Mouse (Mus musculus): ENCODE data around the gene Nr2e3. TPM values are rescaled to one million over a fixed set of nuclear protein-coding genes. Genes with fewer than 3 reads are reported as not detected.
"Not testable (repeated sequence)": the region's sequence is repeated elsewhere in the genome, so short reads cannot be mapped to it uniquely, and the experiment has no call there.

The Nr2e3 gene
- polyA plus RNA-seq, 1 experiment from 2014 or later: not detected

- Histone ChIP-seq H3K36me3 (no peaks in the 10 kb centered on the region), H3K4me2 (no peak overlapping the region), H3K27me3 (no peaks in the 10 kb centered on the region), H3K9me3 (no peaks in the 10 kb centered on the region), H3K9ac (no peak overlapping the region), H3K4me1 (replicated peaks) (no peaks in the 10 kb centered on the region), H3K4me3 (no peak overlapping the region), H3K27ac (no peak overlapping the region)
- WGBS: 91% methylated on average over 17 of the region's 17 CpGs
- no peak for ATAC-seq (ENCODE audit: low FRiP score)
Observed at GRCm38 (mm10) chr9:59948691-59949250, 11.7 kb downstream of the Nr2e3 start.

- 77% methylated on average over 8 of the region's 8 CpGs for WGBS
- Histone ChIP-seq H3K36me3 (no peaks in the 10 kb centered on the region), H3K9me3 (no peaks in the 10 kb centered on the region), H3K27me3 (no peaks in the 10 kb centered on the region), H3K9ac (no peak overlapping the region), H3K4me3 (no peak overlapping the region), H3K4me1 (replicated peaks) (no peaks in the 10 kb centered on the region), H3K4me2 (no peak overlapping the region), H3K27ac (no peak overlapping the region)
- no peak for ATAC-seq (ENCODE audit: low FRiP score)
Observed at GRCm38 (mm10) chr9:59948226-59948625, 12.2 kb downstream of the Nr2e3 start.

GRCm38 (mm10) chr9:59947271-59947670 lies 13.2 kb downstream of the Nr2e3 start:
- 91% methylated on average over 8 of the region's 8 CpGs for WGBS

GRCm38 (mm10) chr9:59945241-59945640 lies 15.2 kb downstream of the Nr2e3 start:
- Histone ChIP-seq H3K36me3 (no peaks in the 10 kb centered on the region), H3K9ac (no peak overlapping the region), H3K27ac (no peak overlapping the region), H3K4me2 (no peak overlapping the region), H3K4me3 (no peak overlapping the region), H3K9me3 (no peaks in the 10 kb centered on the region), H3K27me3 (no peaks in the 10 kb centered on the region), H3K4me1 (replicated peaks) (0 out of 2 replicates have a peak, but pooled peaks cover 3% of the 10 kb centered on the region)
- ATAC-seq (ENCODE audit: low FRiP score): no peak
- WGBS: 79% methylated on average over 3 of the region's 3 CpGs

More at GRCm38 (mm10) chr9:59947271-59947670, 13.2 kb downstream of the Nr2e3 start:
- Histone ChIP-seq H3K4me3 (no peak overlapping the region), H3K4me1 (replicated peaks) (no peaks in the 10 kb centered on the region), H3K9ac (no peak overlapping the region), H3K9me3 (no peaks in the 10 kb centered on the region), H3K4me2 (no peak overlapping the region), H3K27me3 (no peaks in the 10 kb centered on the region), H3K36me3 (no peaks in the 10 kb centered on the region), H3K27ac (no peak overlapping the region)
- no peak for ATAC-seq (ENCODE audit: low FRiP score)

GRCm38 (mm10) chr9:59943826-59944225 lies 16.6 kb downstream of the Nr2e3 start:
- H3K36me3 ChIP-seq: no peaks in the 10 kb centered on the region
- no peak overlapping the region for H3K27ac ChIP-seq
- H3K4me1 ChIP-seq (replicated peaks): 0 out of 2 replicates have a peak, but pooled peaks cover 3% of the 10 kb centered on the region
- no peak overlapping the region for H3K4me3 ChIP-seq
- ATAC-seq (ENCODE audit: low FRiP score): no peak
- no peaks in the 10 kb centered on the region for H3K9me3 ChIP-seq
- WGBS: 88% methylated on average over 6 of the region's 6 CpGs
- no peak overlapping the region for H3K4me2 ChIP-seq
- H3K9ac ChIP-seq: no peak overlapping the region
- H3K27me3 ChIP-seq: no peaks in the 10 kb centered on the region

GRCm38 (mm10) chr9:59942501-59943085 lies 17.9 kb downstream of the Nr2e3 start:
- Histone ChIP-seq H3K9ac (no peak overlapping the region), H3K9me3 (no peaks in the 10 kb centered on the region), H3K4me2 (no peak overlapping the region), H3K4me1 (replicated peaks) (0 out of 2 replicates have a peak, but pooled peaks cover 3% of the 10 kb centered on the region), H3K36me3 (no peaks in the 10 kb centered on the region), H3K27ac (no peak overlapping the region), H3K27me3 (no peaks in the 10 kb centered on the region), H3K4me3 (no peak overlapping the region)
- ATAC-seq (ENCODE audit: low FRiP score): no peak
- 57% methylated on average over 5 of the region's 5 CpGs for WGBS

GRCm38 (mm10) chr9:59941885-59942350 lies 18.5 kb downstream of the Nr2e3 start:
- 0 out of 2 replicates have a peak, but pooled peaks cover 3% of the 10 kb centered on the region for H3K4me1 ChIP-seq (replicated peaks)
- H3K4me2 ChIP-seq: no peak overlapping the region
- H3K9ac ChIP-seq: no peak overlapping the region
- no peaks in the 10 kb centered on the region for H3K9me3 ChIP-seq
- ATAC-seq (ENCODE audit: low FRiP score): no peak
- 78% methylated on average over 9 of the region's 9 CpGs for WGBS
- H3K27me3 ChIP-seq: no peaks in the 10 kb centered on the region
- no peak overlapping the region for H3K27ac ChIP-seq
- H3K36me3 ChIP-seq: no peaks in the 10 kb centered on the region
- H3K4me3 ChIP-seq: no peak overlapping the region

- WGBS: 86% methylated on average over 10 of the region's 12 CpGs
- ATAC-seq (ENCODE audit: low FRiP score): no peak
Observed at GRCm38 (mm10) chr9:59940913-59941884, 19.3 kb downstream of the Nr2e3 start.

GRCm38 (mm10) chr9:59939691-59940090 lies 20.8 kb downstream of the Nr2e3 start:
- no peaks in the 10 kb centered on the region for H3K27me3 ChIP-seq
- no peak overlapping the region for H3K4me2 ChIP-seq
- no peak overlapping the region for H3K4me3 ChIP-seq
- 0 out of 2 replicates have a peak, but pooled peaks cover 3% of the 10 kb centered on the region for H3K4me1 ChIP-seq (replicated peaks)
- no peak overlapping the region for H3K27ac ChIP-seq
- no peaks in the 10 kb centered on the region for H3K36me3 ChIP-seq
- H3K9ac ChIP-seq: no peak overlapping the region
- WGBS: 81% methylated on average over 2 of the region's 2 CpGs
- no peak for ATAC-seq (ENCODE audit: low FRiP score)
- no peaks in the 10 kb centered on the region for H3K9me3 ChIP-seq

More at GRCm38 (mm10) chr9:59940913-59941884, 19.3 kb downstream of the Nr2e3 start:
- Histone ChIP-seq H3K4me1 (replicated peaks) (0 out of 2 replicates have a peak, but pooled peaks cover 3% of the 10 kb centered on the region), H3K27me3 (no peaks in the 10 kb centered on the region), H3K27ac (no peak overlapping the region), H3K36me3 (no peaks in the 10 kb centered on the region), H3K4me2 (no peak overlapping the region), H3K9me3 (no peaks in the 10 kb centered on the region), H3K9ac (no peak overlapping the region), H3K4me3 (no peak overlapping the region)

- no peak overlapping the region for H3K4me3 ChIP-seq
- H3K9ac ChIP-seq: no peak overlapping the region
- no peak for ATAC-seq (ENCODE audit: low FRiP score)
- H3K27ac ChIP-seq: no peak overlapping the region
- no peaks in the 10 kb centered on the region for H3K27me3 ChIP-seq
- 0 out of 2 replicates have a peak, but pooled peaks cover 3% of the 10 kb centered on the region for H3K4me1 ChIP-seq (replicated peaks)
- no peak overlapping the region for H3K4me2 ChIP-seq
- no peaks in the 10 kb centered on the region for H3K9me3 ChIP-seq
- H3K36me3 ChIP-seq: no peaks in the 10 kb centered on the region
- WGBS: 88% methylated on average over 8 of the region's 8 CpGs
Observed at GRCm38 (mm10) chr9:59938529-59938928, 21.9 kb downstream of the Nr2e3 start.

- 88% methylated on average over 8 of the region's 8 CpGs for WGBS
- not testable (repeated sequence) for ATAC-seq (ENCODE audit: low FRiP score)
Observed at GRCm38 (mm10) chr9:59935866-59936265, 24.6 kb downstream of the Nr2e3 start.

GRCm38 (mm10) chr9:59930248-59930647 lies 30.2 kb downstream of the Nr2e3 start:
- no peaks in the 10 kb centered on the region for H3K27me3 ChIP-seq
- no peak for ATAC-seq (ENCODE audit: low FRiP score)
- WGBS: 79% methylated on average over 3 of the region's 3 CpGs
- H3K4me1 ChIP-seq (replicated peaks): no peaks in the 10 kb centered on the region
- H3K27ac ChIP-seq: no peak overlapping the region
- H3K9me3 ChIP-seq: no peaks in the 10 kb centered on the region
- H3K4me2 ChIP-seq: no peak overlapping the region
- H3K9ac ChIP-seq: no peak overlapping the region
- H3K4me3 ChIP-seq: no peak overlapping the region
- H3K36me3 ChIP-seq: peaks cover 8% of the 10 kb centered on the region

More at GRCm38 (mm10) chr9:59935866-59936265, 24.6 kb downstream of the Nr2e3 start:
- H3K4me2 ChIP-seq; H3K27ac ChIP-seq; H3K4me1 ChIP-seq (replicated peaks); H3K27me3 ChIP-seq; H3K9me3 ChIP-seq; H3K9ac ChIP-seq; H3K36me3 ChIP-seq; H3K4me3 ChIP-seq: not testable (repeated sequence)
